Mouse (Mus musculus) stomach, postnatal 0 days (tissue): ENCODE data around the gene Sdhaf4. TPM values are rescaled to one million over a fixed set of nuclear protein-coding genes. Genes with fewer than 3 reads are reported as not detected.

Experiments
- ATAC-seq: fragments of 200-750 bp; cut with Nextera tagmentation; 2 replicates; pipeline ENCODE4 v1.8.0; 2017; ENCODE audit not compliant: low FRiP score, low TSS enrichment
- DNase-seq: peaks from one replicate; pipeline ENCODE4 v3.0.0-alpha.2; 2016; ENCODE audit warnings: low spot score
- H3K27ac ChIP-seq: fragments of 300-500 bp; sonication (generic); replicated peaks from 2 replicates; pipeline ENCODE4 v1.5.1; 2014; ENCODE audit warnings: mild to moderate bottlenecking, control low read depth
- H3K27me3 ChIP-seq: fragments of 300-500 bp; sonication (generic); 2 replicates; pipeline ENCODE4 v1.6.1; 2014; ENCODE audit warnings: low read length; ENCODE audit not compliant: control insufficient read depth, insufficient read depth
- H3K36me3 ChIP-seq: fragments of 300-500 bp; sonication (generic); 2 replicates; pipeline ENCODE4 v1.6.1; 2014; ENCODE audit warnings: low read length, mixed read lengths; ENCODE audit not compliant: control insufficient read depth, insufficient read depth
- H3K4me1 ChIP-seq: fragments of 300-500 bp; sonication (generic); replicated peaks from 2 replicates; pipeline ENCODE4 v1.6.1; 2014; ENCODE audit warnings: antibody characterized with exemption; ENCODE audit not compliant: control insufficient read depth, insufficient read depth
- H3K4me2 ChIP-seq: fragments of 300-500 bp; sonication (generic); replicated peaks from 2 replicates; pipeline ENCODE4 v1.6.1; 2014; ENCODE audit warnings: low read depth, mild to moderate bottlenecking, control low read depth, moderate library complexity
- H3K4me3 ChIP-seq: fragments of 300-500 bp; sonication (generic); 2 replicates; pipeline ENCODE4 v1.5.1; 2014; ENCODE audit warnings: low read depth, low read length, control low read depth
- H3K9ac ChIP-seq: fragments of 300-500 bp; sonication (generic); 2 replicates; pipeline ENCODE4 v1.6.1; 2014; ENCODE audit warnings: mild to moderate bottlenecking, low read length, control low read depth, mixed read lengths
- H3K9me3 ChIP-seq: fragments of 300-500 bp; sonication (generic); 2 replicates; pipeline ENCODE4 v1.6.1; 2016; ENCODE audit warnings: low read length; ENCODE audit not compliant: control insufficient read depth
- CTCF ChIP-seq: IDR thresholded peaks from 2 replicates; pipeline ENCODE4 v1.5.1; 2016; ENCODE audit warnings: antibody characterized with exemption, low read depth, mild to moderate bottlenecking, moderate library complexity
- EP300 ChIP-seq: optimal IDR thresholded peaks from 2 replicates; pipeline ENCODE3; 2016; ENCODE audit warnings: antibody characterized with exemption
- WGBS: fragments of 180-500 bp; shearing (Covaris S2); extraction: QIAGEN DNeasy Blood & Tissue Kit; methylation state at CpG from one replicate; pipeline ENCODE4 v1.1.7; 2014; 5-methylcytosine and 5-hydroxymethylcytosine counted together
- polyA plus RNA-seq: library from polyadenylated mRNA; unstranded; fragments of >200 nt; fragmentation: Nextera tagmentation; extraction: Ambion mirVana; gene quantifications from 2 replicates; pipeline ENCODE4 v1.2.1, GENCODE M21; 2015

Sdhaf4 gene
- 69.9 and 72.8 TPM in 2 replicates for polyA plus RNA-seq

DNA sequence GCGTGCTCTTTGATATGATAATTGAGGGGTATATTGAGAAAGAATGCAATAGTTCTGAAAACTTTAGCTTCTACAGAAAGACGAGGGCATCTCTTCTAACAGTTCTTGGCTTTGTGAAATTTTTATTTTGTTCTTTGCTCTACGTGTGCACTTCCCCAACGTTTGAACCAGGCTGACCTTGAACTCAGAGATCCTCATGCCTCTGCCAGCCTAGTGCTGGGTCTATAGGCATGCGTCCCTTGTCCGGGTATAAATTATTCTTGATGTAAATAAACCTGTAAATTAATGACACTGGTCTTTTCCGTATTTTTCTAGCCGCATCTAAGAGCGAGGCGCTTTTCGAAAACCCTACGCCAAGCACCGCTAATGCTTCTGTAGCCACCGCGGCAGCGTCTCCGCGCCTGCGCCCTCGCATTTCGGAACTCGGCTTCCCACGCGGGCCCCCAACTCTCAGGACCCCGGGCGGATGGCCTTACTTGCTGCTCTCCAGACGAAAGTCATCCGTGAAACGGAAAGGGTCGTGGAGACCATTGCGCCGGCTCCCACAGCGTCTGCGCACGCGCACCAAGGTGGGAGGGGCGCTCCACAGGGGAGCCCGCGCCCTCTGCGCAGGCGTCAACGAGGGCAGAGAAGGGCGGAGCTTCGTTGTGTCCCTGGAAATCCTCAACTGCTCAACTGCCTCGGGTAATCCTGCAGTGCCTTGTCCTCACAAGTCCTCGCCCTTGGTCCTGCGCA, at the start of gene Sdhaf4:
Gene Sdhaf4, minus strand, starts transcription at position 587 of the 735 bp plus-strand sequence.
- H3K4me3 ChIP-seq = peak within 1 kb of the TSS; percentile 78
- H3K4me1 ChIP-seq = no peaks in the 10 kb centered on the region
- no peaks in the 10 kb centered on the region for H3K36me3 ChIP-seq
- under 1% methylated on average over 47 of the region's 47 CpGs for WGBS
- ATAC-seq (peak; percentile 96), DNase-seq (peak; percentile 91)
- TF ChIP-seq EP300 (no peak), CTCF (no peak)
- H3K9ac ChIP-seq = peak within 1 kb of the TSS; percentile 82
- H3K27me3 ChIP-seq = no peaks in the 10 kb centered on the region
- H3K9me3 ChIP-seq = no peaks in the 10 kb centered on the region
- peak within 1 kb of the TSS; percentile 62 for H3K4me2 ChIP-seq
- peak within 1 kb of the TSS; percentile 84 for H3K27ac ChIP-seq

DNA sequence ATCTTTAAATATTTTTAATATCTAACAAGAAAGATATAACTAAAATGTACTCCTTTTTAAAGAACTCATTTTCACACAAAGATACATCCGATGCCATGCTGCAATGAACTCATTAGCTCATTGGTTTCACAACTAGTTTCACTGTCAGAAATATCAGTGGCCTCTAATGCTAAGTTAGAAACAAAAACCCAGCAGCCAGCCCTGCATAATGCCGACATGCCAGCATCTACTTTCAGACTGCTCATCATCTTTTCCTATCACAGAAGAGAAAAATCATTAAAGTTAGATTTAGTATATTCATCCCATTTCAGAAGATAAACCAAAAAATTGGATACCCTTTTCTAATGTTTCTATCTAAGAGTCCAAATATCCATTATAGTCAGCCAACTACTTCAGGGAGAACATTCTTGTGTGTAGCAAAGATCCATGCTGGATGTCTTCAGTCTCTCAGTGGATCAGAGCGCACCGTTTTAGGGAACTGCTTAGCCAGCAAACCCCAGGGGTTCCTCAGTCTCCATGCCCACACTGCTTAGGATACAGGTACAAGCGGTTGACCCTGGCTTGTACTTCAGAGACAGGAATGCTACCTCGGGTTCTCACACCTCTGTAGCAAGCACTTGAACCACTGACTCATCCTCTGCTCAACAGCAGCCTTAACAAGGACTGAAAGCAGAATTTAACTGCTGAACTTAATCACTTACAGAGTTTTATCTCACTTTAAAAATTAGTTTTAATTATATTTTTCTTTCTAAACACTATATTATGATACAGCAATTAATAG, 41.5 kb upstream of the Sdhaf4 start:
- Histone ChIP-seq H3K4me3 (no peak overlapping the region), H3K27ac (no peak overlapping the region), H3K27me3 (no peaks in the 10 kb centered on the region), H3K9me3 (no peaks in the 10 kb centered on the region), H3K4me2 (no peak overlapping the region), H3K36me3 (no peaks in the 10 kb centered on the region), H3K9ac (no peak overlapping the region), H3K4me1 (no peaks in the 10 kb centered on the region)
- TF ChIP-seq CTCF (no peak), EP300 (no peak)
- ATAC-seq (no peak), DNase-seq (no peak)
- 81% methylated on average over 6 of the region's 6 CpGs for WGBS

GRCm38 (mm10) chr1:24045627-24046026, 40.2 kb upstream of the Sdhaf4 start:
- no peak overlapping the region for H3K4me3 ChIP-seq
- H3K4me1 ChIP-seq = no peaks in the 10 kb centered on the region
- H3K4me2 ChIP-seq = no peak overlapping the region
- DNase-seq = no peak
- no peaks in the 10 kb centered on the region for H3K27me3 ChIP-seq
- 0 out of 2 replicates have a peak, but pooled peaks cover 3% of the 10 kb centered on the region for H3K36me3 ChIP-seq
- no peak overlapping the region for H3K27ac ChIP-seq
- no peak for ATAC-seq
- 75% methylated on average over 5 of the region's 5 CpGs for WGBS
- TF ChIP-seq CTCF = no peak
- no peak for TF ChIP-seq EP300
- no peak overlapping the region for H3K9ac ChIP-seq
- no peaks in the 10 kb centered on the region for H3K9me3 ChIP-seq

GRCm38 (mm10) chr1:24043007-24043406, 37.6 kb upstream of the Sdhaf4 start:
- Histone ChIP-seq H3K9me3 (no peaks in the 10 kb centered on the region), H3K9ac (no peak overlapping the region), H3K36me3 (0 out of 2 replicates have a peak, but pooled peaks cover 3% of the 10 kb centered on the region), H3K4me1 (no peaks in the 10 kb centered on the region), H3K4me3 (no peak overlapping the region), H3K27ac (no peak overlapping the region), H3K4me2 (no peak overlapping the region), H3K27me3 (no peaks in the 10 kb centered on the region)
- DNase-seq (no peak), ATAC-seq (no peak)
- no peak for TF ChIP-seq CTCF
- TF ChIP-seq EP300 = no peak
- 76% methylated on average over 5 of the region's 5 CpGs for WGBS

DNA sequence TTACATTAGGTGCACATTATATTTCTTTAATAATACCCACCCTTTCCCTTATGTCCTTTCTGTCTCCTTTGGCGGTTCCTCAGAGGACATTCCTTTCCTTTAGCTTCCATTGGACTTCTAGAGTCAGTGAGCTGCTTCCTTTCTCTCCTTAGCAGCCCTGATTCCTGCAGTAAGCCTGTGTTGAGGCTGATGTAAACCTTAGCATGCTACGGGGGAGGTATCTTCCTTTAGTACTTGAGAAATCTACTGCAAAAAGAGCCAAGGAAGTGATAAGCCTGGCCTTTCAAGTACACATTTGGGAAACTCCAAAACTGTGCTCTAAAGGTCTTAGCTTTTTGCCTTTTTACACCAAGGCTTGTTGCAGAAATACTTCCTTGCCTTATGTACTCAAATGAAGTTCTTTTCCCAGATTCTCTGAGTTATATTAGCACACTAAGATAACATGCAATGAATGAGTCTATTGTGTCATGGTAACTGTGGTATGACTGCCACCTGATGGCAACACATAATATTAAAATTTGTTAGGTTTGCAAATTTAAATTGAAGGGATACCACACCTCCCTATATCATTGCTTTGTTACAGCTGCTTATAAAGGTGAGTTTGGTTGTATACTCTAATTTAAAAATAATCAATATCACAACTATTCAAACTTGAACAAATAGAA, 28.4 kb upstream of the Sdhaf4 start:
- 66% methylated on average over 2 of the region's 2 CpGs for WGBS
- no peaks in the 10 kb centered on the region for H3K27me3 ChIP-seq
- TF ChIP-seq CTCF (peak; percentile 67), EP300 (no peak)
- no peak overlapping the region for H3K4me3 ChIP-seq
- H3K27ac ChIP-seq = no peak overlapping the region
- no peaks in the 10 kb centered on the region for H3K4me1 ChIP-seq
- no peak overlapping the region for H3K9ac ChIP-seq
- no peaks in the 10 kb centered on the region for H3K9me3 ChIP-seq
- DNase-seq (no peak), ATAC-seq (peak; percentile 51; the same call in 1 of the 2 replicates)
- no peak overlapping the region for H3K4me2 ChIP-seq
- H3K36me3 ChIP-seq = no peaks in the 10 kb centered on the region

- H3K4me3 ChIP-seq = no peak overlapping the region
- no peaks in the 10 kb centered on the region for H3K27me3 ChIP-seq
- TF ChIP-seq EP300 (no peak), CTCF (no peak)
- ATAC-seq = no peak
- H3K36me3 ChIP-seq = no peaks in the 10 kb centered on the region
- H3K9ac ChIP-seq = no peak overlapping the region
- no peak overlapping the region for H3K27ac ChIP-seq
- H3K4me2 ChIP-seq = no peak overlapping the region
- WGBS = 90% methylated on average over 6 of the region's 6 CpGs
- DNase-seq = no peak
- H3K4me1 ChIP-seq = no peaks in the 10 kb centered on the region
- no peaks in the 10 kb centered on the region for H3K9me3 ChIP-seq
These were observed 5.4 kb upstream of the Sdhaf4 start for GRCm38 (mm10) chr1:24010821-24011220.
